Comparison of ENCODE assay signal across 11 mouse cellular contexts in the genomic region with DNA sequence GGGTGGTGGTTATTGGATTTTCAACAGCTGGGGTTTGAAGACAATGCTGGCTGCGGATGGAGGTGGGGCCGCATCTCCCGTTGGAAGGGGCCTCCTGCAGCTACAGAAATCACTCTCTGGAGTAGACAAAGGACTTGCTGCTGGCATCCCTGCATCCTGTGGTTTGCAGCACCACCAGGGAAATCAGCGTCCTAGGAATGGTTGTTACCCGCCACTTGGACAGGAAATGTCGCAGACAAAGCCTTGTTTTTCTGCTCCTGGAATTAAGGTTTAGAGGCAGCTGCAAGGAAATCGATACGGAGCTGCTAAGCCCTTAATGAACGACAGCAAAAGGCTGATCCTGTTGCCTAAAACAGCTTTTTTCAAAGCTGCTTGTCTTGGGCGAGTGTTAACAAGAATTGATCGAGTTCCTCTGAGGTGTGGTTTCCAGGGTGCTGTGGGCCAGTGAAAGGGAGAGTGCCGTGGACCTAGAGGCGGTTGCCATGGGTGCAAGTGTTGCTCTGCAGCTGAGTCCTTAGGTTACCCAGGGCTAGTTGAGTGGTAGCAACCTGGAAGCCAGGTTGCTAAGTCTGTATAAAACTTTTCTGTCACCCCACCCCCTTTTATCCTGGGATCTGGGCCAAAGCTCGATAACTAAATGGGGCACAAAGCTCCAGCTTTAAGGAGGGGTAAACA.
DNase-seq lines count a peak whose midpoint lies in the region; ATAC-seq and TF ChIP-seq lines count a peak whose summit lies in the region.
"Had no signal": no experiment of that assay in that cellular context is flagged by ENCODE, and none has a peak within 500 bp of the region (broad histone marks: within the 10 kb centered on the region; RNA-seq: fewer than 3 reads in every experiment).

No protein-coding gene starts in this region.

- peak; percentile 32; the same call in 1 of the 2 replicates for ATAC-seq in forebrain, embryonic 14.5 days
- peak; percentile 70 for ATAC-seq in limb, embryonic 14.5 days (ENCODE audit: low FRiP score, low read depth)
- ATAC-seq: intestine, postnatal 0 days had no signal

- no peaks in the 10 kb centered on the region for H3K27me3 ChIP-seq in forebrain, embryonic 14.5 days (replicated peaks; ENCODE audit: control insufficient read depth, insufficient read depth, low read length)
- H3K27me3 ChIP-seq in limb, embryonic 14.5 days (ENCODE audit: control insufficient read depth, insufficient read depth, low read length): no peaks in the 10 kb centered on the region

- H3K4me1 ChIP-seq in forebrain, embryonic 14.5 days (ENCODE audit: control insufficient read depth, insufficient read depth, low read length): peaks cover 38% of the 10 kb centered on the region
- H3K4me1 ChIP-seq in limb, embryonic 14.5 days (ENCODE audit: control insufficient read depth, insufficient read depth, low read length): peaks cover 12% of the 10 kb centered on the region; the same call in 1 of the 2 replicates
- H3K4me1 ChIP-seq in olfactory bulb, adult 2 months (ENCODE audit: control insufficient read depth, insufficient read depth, low read length): peaks cover 16% of the 10 kb centered on the region

- 0 out of 2 replicates have a peak overlapping the region, but pooled peaks have one; percentile 13 for H3K9ac ChIP-seq in forebrain, embryonic 14.5 days (ENCODE audit: low read length)
- no peak overlapping the region for H3K9ac ChIP-seq in limb, embryonic 14.5 days (ENCODE audit: low read depth, low read length, severe bottlenecking)

- WGBS in forebrain, embryonic 14.5 days: 3% methylated on average over 14 of the region's 14 CpGs
- 11% methylated on average over 14 of the region's 14 CpGs for WGBS in limb, embryonic 14.5 days
- 23% methylated on average over 14 of the region's 14 CpGs for WGBS in olfactory bulb, adult 2 months

- no peak for TF ChIP-seq POLR2A in limb, embryonic 14.5 days (IDR thresholded peaks at IDR 0.05; ENCODE audit: borderline replicate concordance, extremely low read depth, insufficient read depth, insufficient read length)
- TF ChIP-seq POLR2A in olfactory bulb, adult 2 months (IDR thresholded peaks at IDR 0.05; ENCODE audit: insufficient read depth, low read depth, low read length): no peak

- peak overlapping the region; percentile 70 for H3K27ac ChIP-seq in forebrain, embryonic 14.5 days (ENCODE audit: low read depth, low read length)
- no peak overlapping the region; the same call in 1 of the 2 replicates for H3K27ac ChIP-seq in limb, embryonic 14.5 days (replicated peaks; ENCODE audit: low read depth, low read length)
- H3K27ac ChIP-seq in olfactory bulb, adult 2 months (ENCODE audit: insufficient read depth, low read depth, low read length): 0 out of 2 replicates have a peak overlapping the region, but pooled peaks have one; percentile 0

- H3K9me3 ChIP-seq in forebrain, embryonic 14.5 days (replicated peaks; ENCODE audit: control insufficient read depth, low read length): no peaks in the 10 kb centered on the region
- no peaks in the 10 kb centered on the region for H3K9me3 ChIP-seq in limb, embryonic 14.5 days (ENCODE audit: control insufficient read depth, low read length)

- TF ChIP-seq CTCF in olfactory bulb, adult 2 months (IDR thresholded peaks at IDR 0.05; ENCODE audit: insufficient read depth, low read depth, low read length): no peak

- H3K4me2 ChIP-seq in forebrain, embryonic 14.5 days (ENCODE audit: low read length): no peak overlapping the region; the same call in 1 of the 2 replicates
- no peak overlapping the region for H3K4me2 ChIP-seq in limb, embryonic 14.5 days (replicated peaks; ENCODE audit: low read depth, low read length, severe bottlenecking)

- H3K36me3 ChIP-seq in forebrain, embryonic 14.5 days (ENCODE audit: control insufficient read depth, insufficient read depth, low read length): no peaks in the 10 kb centered on the region
- no peaks in the 10 kb centered on the region for H3K36me3 ChIP-seq in limb, embryonic 14.5 days (ENCODE audit: control insufficient read depth, insufficient read depth, low read length)

- peak; percentile 20 to 48 for DNase-seq in lung, adult 18-20 months
- no peak for DNase-seq in lung, postnatal 10 days
- peak; percentile 75 for DNase-seq in forebrain, embryonic 14.5 days (ENCODE audit: low spot score)
- DNase-seq in limb, embryonic 14.5 days (ENCODE audit: low spot score): no peak
- DNase-seq in spleen, postnatal 10 days (ENCODE audit: low spot score in 2 of 2): no peak
- DNase-seq in spleen, adult 12 weeks (ENCODE audit: low spot score): no peak
- DNase-seq in kidney, postnatal 4 days: no peak
- DNase-seq: cerebellum, adult 11-12 months; gastrocnemius, postnatal 10 days had no signal

- no peak overlapping the region for H3K4me3 ChIP-seq in forebrain, embryonic 14.5 days (ENCODE audit: low read depth, low read length)
- H3K4me3 ChIP-seq in limb, embryonic 14.5 days (replicated peaks; ENCODE audit: low read length): no peak overlapping the region
- no peak overlapping the region for H3K4me3 ChIP-seq in olfactory bulb, adult 2 months (ENCODE audit: insufficient read depth, low read depth, low read length)

Comparison
In these comparisons a context has a peak if more than half of its experiments do, and no peak if none do; other contexts are left out.
1. DNase-seq: peak in lung, adult 18-20 months (2 of 2) and forebrain, embryonic 14.5 days (single experiment); none in lung, postnatal 10 days (single experiment), limb, embryonic 14.5 days (single experiment), spleen, postnatal 10 days (0 of 2), spleen, adult 12 weeks (single experiment) and kidney, postnatal 4 days (0 of 2).